In the genomic region with DNA sequence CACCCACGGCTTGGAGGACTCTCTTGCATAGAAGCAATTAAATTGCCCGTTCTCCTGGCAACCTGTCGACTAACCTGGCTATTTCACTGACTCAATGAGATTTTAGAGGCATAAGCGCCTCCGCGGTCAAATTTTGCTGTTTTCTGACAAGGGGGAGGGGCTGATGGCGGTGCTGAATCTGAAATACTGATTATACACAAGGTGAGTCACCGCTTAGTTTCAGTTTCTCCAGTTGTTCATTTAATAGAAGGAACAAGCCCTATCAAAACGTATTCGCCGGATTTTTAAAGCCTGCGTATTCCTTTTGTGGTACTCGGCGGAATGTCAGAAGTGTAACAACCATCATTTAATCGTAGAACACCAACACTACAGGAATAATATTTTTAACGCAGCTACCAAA, we compare ENCODE assay signal across 8 mouse cellular contexts. TPM values are rescaled to one million over a fixed set of nuclear protein-coding genes. Genes with fewer than 3 reads are reported as not detected.
DNase-seq lines count a peak whose midpoint lies in the region; ATAC-seq and TF ChIP-seq lines count a peak whose summit lies in the region.

No protein-coding gene starts in this region.

- H3K27ac ChIP-seq in hindbrain, embryonic 15.5 days (replicated peaks), result peak overlapping the region; percentile 95
- peak overlapping the region; percentile 83; the same call in 1 of the 2 replicates for H3K27ac ChIP-seq in liver, embryonic 13.5 days

- H3K9me3 ChIP-seq in E14TG2a.4 (ENCODE audit: low read length), result no peaks in the 10 kb centered on the region
- H3K9me3 ChIP-seq in hindbrain, embryonic 15.5 days, result no peaks in the 10 kb centered on the region
- H3K9me3 ChIP-seq in liver, embryonic 13.5 days (replicated peaks), result no peaks in the 10 kb centered on the region

- H3K4me3 ChIP-seq in E14TG2a.4 (replicated peaks; ENCODE audit: low read length), result peak overlapping the region; percentile 96
- peak overlapping the region; percentile 84 for H3K4me3 ChIP-seq in hindbrain, embryonic 15.5 days
- H3K4me3 ChIP-seq in liver, embryonic 13.5 days (replicated peaks), result peak overlapping the region; percentile 92

- peak overlapping the region; percentile 91 for H3K4me2 ChIP-seq in hindbrain, embryonic 15.5 days
- peak overlapping the region; percentile 83 for H3K4me2 ChIP-seq in liver, embryonic 13.5 days

- H3K36me3 ChIP-seq in E14TG2a.4 (ENCODE audit: insufficient read depth, low read length), result peaks cover 35% of the 10 kb centered on the region
- H3K36me3 ChIP-seq in hindbrain, embryonic 15.5 days, result no peaks in the 10 kb centered on the region
- H3K36me3 ChIP-seq in liver, embryonic 13.5 days, result peaks cover 4% of the 10 kb centered on the region; the same call in 1 of the 2 replicates

- DNase-seq in layer of hippocampus, adult 11-12 months (ENCODE audit: low spot score), result peak; percentile 32
- DNase-seq in layer of hippocampus, postnatal 10 days (ENCODE audit: low spot score in 2 of 2), result no peak
- DNase-seq in c-Kit-positive CD71-positive TER-119-negative erythroid progenitor cells, embryonic 14.5 days (ENCODE audit: low read depth), result peak; percentile 55
- DNase-seq in liver, embryonic 13.5 days, result peak; percentile 27
- DNase-seq in right cerebral cortex, postnatal 14 days, result peak; percentile 11
- no peak for DNase-seq in layer of hippocampus, postnatal 25 days (ENCODE audit: extremely low spot score in 1 of 2, low spot score in 1 of 2)

- H3K4me1 ChIP-seq in E14TG2a.4 (replicated peaks; ENCODE audit: low read depth, low read length), result peaks cover 83% of the 10 kb centered on the region
- H3K4me1 ChIP-seq in hindbrain, embryonic 15.5 days (replicated peaks), result peaks cover 29% of the 10 kb centered on the region
- peaks cover 49% of the 10 kb centered on the region for H3K4me1 ChIP-seq in liver, embryonic 13.5 days (replicated peaks)

- H3K27me3 ChIP-seq in E14TG2a.4 (ENCODE audit: insufficient read depth, low read length), result no peaks in the 10 kb centered on the region
- H3K27me3 ChIP-seq in hindbrain, embryonic 15.5 days, result no peaks in the 10 kb centered on the region
- H3K27me3 ChIP-seq in liver, embryonic 13.5 days, result no peaks in the 10 kb centered on the region

- H3K9ac ChIP-seq in hindbrain, embryonic 15.5 days, result peak overlapping the region; percentile 91
- H3K9ac ChIP-seq in liver, embryonic 13.5 days, result peak overlapping the region; percentile 83

- TF ChIP-seq CTCF in E14TG2a.4 (conservative IDR thresholded peaks at IDR 0.05; ENCODE audit: low read length), result no peak

- 0% methylated on average over 16 of the region's 16 CpGs for WGBS in hindbrain, embryonic 15.5 days
- WGBS in liver, embryonic 13.5 days (ENCODE audit: insufficient replicate concordance), result 2% methylated on average over 16 of the region's 16 CpGs

- no peak for ATAC-seq in hindbrain, embryonic 15.5 days (ENCODE audit: low FRiP score, low read depth)
- ATAC-seq in liver, embryonic 13.5 days (ENCODE audit: low read depth), result no peak

RNA-seq across cellular contexts. Expression of a gene that starts 1.0 kb away (rescaled TPM):
- total RNA-seq in layer of hippocampus, postnatal 10 days (2021), result 10 to 100 TPM; 25.9 to 27.0 TPM
- 9.6 and 10.6 TPM in 2 replicates for polyA plus RNA-seq in hindbrain, embryonic 15.5 days (2015; fragmentation: Nextera tagmentation; extraction: Ambion mirVana)
- polyA plus RNA-seq in liver, embryonic 13.5 days (2015; fragmentation: Nextera tagmentation; extraction: Ambion mirVana), result 2.8 and 3.0 TPM in 2 replicates
- total RNA-seq in layer of hippocampus, postnatal 25 days (2021), result 10 to 100 TPM; 32.5 to 34.8 TPM

Comparison
In these comparisons a context has a peak if more than half of its experiments do, and no peak if none do; other contexts are left out.
1. DNase-seq: peak in layer of hippocampus, adult 11-12 months (single experiment), c-Kit-positive CD71-positive TER-119-negative erythroid progenitor cells, embryonic 14.5 days (single experiment), liver, embryonic 13.5 days (single experiment) and right cerebral cortex, postnatal 14 days (single experiment); none in layer of hippocampus, postnatal 10 days (0 of 2) and layer of hippocampus, postnatal 25 days (0 of 2).
2. Peak in every context shown above with its lines, with median percentiles within 50 percentile points of each other: H3K4me3 ChIP-seq.